Mouse (Mus musculus) heart, adult 2 months (tissue): Measurements from ENCODE around the gene Rfng. TPM values are rescaled to one million over a fixed set of nuclear protein-coding genes. Genes with fewer than 3 reads are reported as not detected.

Source experiments
- DNase-seq, 2 experiments: peaks; one replicate each; pipeline ENCODE4 v3.0.0; 2021
- H3K27ac ChIP-seq: fragments of 200-600 bp; 2 replicates; pipeline ENCODE4 v1.8.1; 2022
- H3K27me3 ChIP-seq: fragments of 200-500 bp; 2 replicates; pipeline ENCODE4 v1.6.1; 2012; ENCODE audit warnings: mild to moderate bottlenecking, low read length, inconsistent platforms, mixed read lengths; ENCODE audit not compliant: control insufficient read depth, insufficient read depth
- H3K36me3 ChIP-seq: fragments of 200-500 bp; 2 replicates; pipeline ENCODE4 v1.6.1; 2012; ENCODE audit warnings: low read length, inconsistent platforms; ENCODE audit not compliant: control insufficient read depth, insufficient read depth
- H3K4me1 ChIP-seq: fragments of 200-500 bp; 2 replicates; pipeline ENCODE4 v1.6.1; 2011; ENCODE audit warnings: low read length; ENCODE audit not compliant: control insufficient read depth, insufficient read depth
- H3K4me3 ChIP-seq: fragments of 200-600 bp; 2 replicates; pipeline ENCODE4 v1.8.1; 2022
- H3K79me2 ChIP-seq: fragments of 200-500 bp; replicated peaks from 2 replicates; pipeline ENCODE4 v1.6.1; 2012; ENCODE audit warnings: mild to moderate bottlenecking, inconsistent platforms, low read length, moderate library complexity, mixed read lengths; ENCODE audit not compliant: control insufficient read depth, insufficient read depth
- H3K9ac ChIP-seq: fragments of 200-500 bp; 2 replicates; pipeline ENCODE4 v1.6.1; 2012; ENCODE audit warnings: low read depth, mild to moderate bottlenecking, control low read depth, inconsistent platforms, low read length, mixed read lengths
- CTCF ChIP-seq: fragments of 200-600 bp; IDR thresholded peaks from 2 replicates; pipeline ENCODE4 v1.8.1; 2022; ENCODE audit warnings: antibody characterized with exemption, mild to moderate bottlenecking, moderate library complexity
- EP300 ChIP-seq: fragments of 200-500 bp; IDR thresholded peaks from 2 replicates; pipeline ENCODE4 v1.6.1; 2011; ENCODE audit warnings: low read depth, low read length, control low read depth; ENCODE audit not compliant: insufficient read depth
- POLR2A ChIP-seq: fragments of 200-500 bp; IDR thresholded peaks from 2 replicates; pipeline ENCODE4 v1.6.1; 2011; ENCODE audit warnings: mild to moderate bottlenecking, low read depth, low read length, control low read depth; ENCODE audit not compliant: insufficient read depth
- WGBS: fragments of 180-500 bp; shearing (Covaris S2); methylation state at CpG from one replicate; pipeline ENCODE4 v1.1.7; 2018; 5-methylcytosine and 5-hydroxymethylcytosine counted together
- intact Hi-C: fragments of 180-260 bp; cut with DNase I; formaldehyde crosslinking; loops from one replicate; pipeline ENCODE4 v1.15.1; 2025
- polyA plus RNA-seq: library from polyadenylated mRNA; depleted of rRNA; stranded (reverse); fragments of >200 nt; gene quantifications from 2 replicates; pipeline ENCODE4 v1.2.3, GENCODE M21; 2012
- total RNA-seq, 2 experiments: library from RNA; stranded (reverse); gene quantifications; 2 replicates each; pipeline ENCODE4 v1.2.3; 2021

The Rfng gene
- total and polyA plus RNA-seq, 3 experiments, result 11.9 to 28.6 (median 12.5) TPM

GRCm38 (mm10) chr11:120819556-120819955 lies 35.5 kb upstream of the Rfng start:
- DNase-seq, result no peak
- no peaks in the 10 kb centered on the region for H3K36me3 ChIP-seq
- H3K27me3 ChIP-seq, result no peaks in the 10 kb centered on the region
- H3K9ac ChIP-seq, result no peak overlapping the region
- no peak overlapping the region for H3K27ac ChIP-seq
- WGBS, result 95% methylated on average over 6 of the region's 6 CpGs
- TF ChIP-seq CTCF, result no peak
- TF ChIP-seq EP300, result no peak
- no peak for TF ChIP-seq POLR2A
- H3K79me2 ChIP-seq, result no peaks in the 10 kb centered on the region
- H3K4me1 ChIP-seq, result peaks cover 5% of the 10 kb centered on the region
- intact Hi-C loops, result no loop called here
- no peak overlapping the region for H3K4me3 ChIP-seq

- Histone ChIP-seq H3K4me3 (no peak overlapping the region), H3K27me3 (no peaks in the 10 kb centered on the region), H3K27ac (no peak overlapping the region), H3K9ac (no peak overlapping the region), H3K4me1 (peaks cover 5% of the 10 kb centered on the region), H3K79me2 (no peaks in the 10 kb centered on the region), H3K36me3 (no peaks in the 10 kb centered on the region)
- TF ChIP-seq EP300, result no peak
- TF ChIP-seq POLR2A, result no peak
- TF ChIP-seq CTCF, result no peak
- 95% methylated on average over 13 of the region's 13 CpGs for WGBS
- intact Hi-C loops, result no loop called here
- DNase-seq, result no peak
Measured at GRCm38 (mm10) chr11:120818251-120818650, 34.2 kb upstream of the Rfng start.

- intact Hi-C loops, result no loop called here
- 90% methylated on average over 6 of the region's 6 CpGs for WGBS
- no peak overlapping the region for H3K27ac ChIP-seq
Measured at GRCm38 (mm10) chr11:120817358-120817757, 33.4 kb upstream of the Rfng start.

GRCm38 (mm10) chr11:120812068-120812467 lies 28.1 kb upstream of the Rfng start:
- DNase-seq, result no peak
- intact Hi-C loops, result no loop called here
- H3K36me3 ChIP-seq, result no peaks in the 10 kb centered on the region
- no peak for TF ChIP-seq POLR2A
- H3K27ac ChIP-seq, result no peak overlapping the region
- 90% methylated on average over 16 of the region's 16 CpGs for WGBS
- H3K79me2 ChIP-seq, result no peaks in the 10 kb centered on the region
- H3K27me3 ChIP-seq, result no peaks in the 10 kb centered on the region
- H3K9ac ChIP-seq, result no peak overlapping the region
- no peaks in the 10 kb centered on the region for H3K4me1 ChIP-seq
- no peak overlapping the region for H3K4me3 ChIP-seq

More at GRCm38 (mm10) chr11:120817358-120817757, 33.4 kb upstream of the Rfng start:
- Histone ChIP-seq H3K9ac (no peak overlapping the region), H3K4me3 (no peak overlapping the region), H3K79me2 (no peaks in the 10 kb centered on the region), H3K36me3 (no peaks in the 10 kb centered on the region), H3K4me1 (0 out of 2 replicates have a peak, but pooled peaks cover 1% of the 10 kb centered on the region), H3K27me3 (no peaks in the 10 kb centered on the region)
- no peak for DNase-seq
- TF ChIP-seq CTCF (no peak), EP300 (no peak), POLR2A (no peak)

GRCm38 (mm10) chr11:120808010-120808409 lies 24.0 kb upstream of the Rfng start:
- 88% methylated on average over 12 of the region's 12 CpGs for WGBS
- intact Hi-C loops, result no loop called here

GRCm38 (mm10) chr11:120805375-120806298 lies 21.6 kb upstream of the Rfng start:
- no peak overlapping the region for H3K4me3 ChIP-seq
- peaks cover 2% of the 10 kb centered on the region; the same call in 1 of the 2 replicates for H3K4me1 ChIP-seq
- DNase-seq, result no peak
- WGBS, result 86% methylated on average over 7 of the region's 7 CpGs
- H3K9ac ChIP-seq, result no peak overlapping the region
- H3K36me3 ChIP-seq, result no peaks in the 10 kb centered on the region
- H3K79me2 ChIP-seq, result no peaks in the 10 kb centered on the region
- intact Hi-C loops, result no loop called here
- TF ChIP-seq CTCF (no peak), EP300 (no peak), POLR2A (no peak)
- H3K27me3 ChIP-seq, result no peaks in the 10 kb centered on the region
- no peak overlapping the region for H3K27ac ChIP-seq

More at GRCm38 (mm10) chr11:120808010-120808409, 24.0 kb upstream of the Rfng start:
- Histone ChIP-seq H3K27me3 (no peaks in the 10 kb centered on the region), H3K4me3 (no peak overlapping the region), H3K9ac (no peak overlapping the region), H3K36me3 (no peaks in the 10 kb centered on the region), H3K27ac (no peak overlapping the region), H3K4me1 (no peaks in the 10 kb centered on the region), H3K79me2 (no peaks in the 10 kb centered on the region)
- TF ChIP-seq POLR2A (no peak), EP300 (no peak), CTCF (no peak)
- no peak for DNase-seq
